Mouse (Mus musculus): ENCODE measurements around the gene Lmf1. TPM values are rescaled to one million over a fixed set of nuclear protein-coding genes. Genes with fewer than 3 reads are reported as not detected.
A peak's percentile ranks its signal among the peaks of the same experiment; 100 is the strongest.

Lmf1 gene
- total and polyA plus RNA-seq, 2 experiments from 2014 or later = 17.8 to 28.1 TPM

- 94% methylated on average over 4 of the region's 4 CpGs for WGBS
- Histone ChIP-seq H3K27me3 (ENCODE audit: insufficient read depth, low read length) (no peaks in the 10 kb centered on the region), H3K4me1 (ENCODE audit: insufficient read depth) (peaks cover 16% of the 10 kb centered on the region; the same call in 1 of the 2 replicates), H3K27ac (ENCODE audit: low read depth, low read length) (no peak overlapping the region), H3K36me3 (ENCODE audit: insufficient read depth) (no peaks in the 10 kb centered on the region; the same call in 1 of the 2 replicates), H3K4me3 (ENCODE audit: low read depth, low read length) (no peak overlapping the region), H3K9ac (no peak overlapping the region), H3K9me3 (ENCODE audit: low read length) (no peaks in the 10 kb centered on the region), H3K4me2 (ENCODE audit: low read depth) (no peak overlapping the region)
- no peak for TF ChIP-seq CTCF (IDR thresholded peaks at IDR 0.05; ENCODE audit: low read depth)
- ATAC-seq (no peak), DNase-seq (no peak)
Observed at GRCm38 (mm10) chr17:25638442-25638841, 59.6 kb downstream of the Lmf1 start.

GRCm38 (mm10) chr17:25640956-25641355, 62.1 kb downstream of the Lmf1 start:
- DNase-seq = peak; percentile 47

GRCm38 (mm10) chr17:25642032-25642431, 63.1 kb downstream of the Lmf1 start:
- Histone ChIP-seq H3K4me1 (ENCODE audit: insufficient read depth) (peaks cover 13% of the 10 kb centered on the region; the same call in 1 of the 2 replicates), H3K9ac (no peak overlapping the region), H3K27ac (ENCODE audit: low read depth, low read length) (no peak overlapping the region), H3K36me3 (ENCODE audit: insufficient read depth) (peaks cover 3% of the 10 kb centered on the region; the same call in 1 of the 2 replicates), H3K4me2 (ENCODE audit: low read depth) (no peak overlapping the region), H3K27me3 (ENCODE audit: insufficient read depth, low read length) (no peaks in the 10 kb centered on the region), H3K4me3 (ENCODE audit: low read depth, low read length) (no peak overlapping the region), H3K9me3 (ENCODE audit: low read length) (no peaks in the 10 kb centered on the region)
- TF ChIP-seq CTCF (IDR thresholded peaks at IDR 0.05; ENCODE audit: low read depth) = no peak
- 69% methylated on average over 8 of the region's 8 CpGs for WGBS
- peak; percentile 25; the same call in 1 of the 2 replicates for ATAC-seq
- DNase-seq = no peak

More at GRCm38 (mm10) chr17:25640956-25641355, 62.1 kb downstream of the Lmf1 start:
- Histone ChIP-seq H3K4me3 (ENCODE audit: low read depth, low read length) (no peak overlapping the region), H3K9ac (no peak overlapping the region), H3K4me2 (ENCODE audit: low read depth) (no peak overlapping the region), H3K27ac (ENCODE audit: low read depth, low read length) (peak overlapping the region; percentile 69; the same call in 1 of the 2 replicates), H3K4me1 (ENCODE audit: insufficient read depth) (peaks cover 13% of the 10 kb centered on the region; the same call in 1 of the 2 replicates), H3K27me3 (ENCODE audit: insufficient read depth, low read length) (no peaks in the 10 kb centered on the region), H3K36me3 (ENCODE audit: insufficient read depth) (peaks cover 3% of the 10 kb centered on the region; the same call in 1 of the 2 replicates), H3K9me3 (ENCODE audit: low read length) (no peaks in the 10 kb centered on the region)
- 25% methylated on average over 4 of the region's 4 CpGs for WGBS
- TF ChIP-seq CTCF (IDR thresholded peaks at IDR 0.05; ENCODE audit: low read depth) = no peak
- ATAC-seq = peak; percentile 81

- DNase-seq (no peak), ATAC-seq (peak; percentile 27; the same call in 1 of the 2 replicates)
- TF ChIP-seq CTCF (IDR thresholded peaks at IDR 0.05; ENCODE audit: low read depth) = no peak
- Histone ChIP-seq H3K4me3 (ENCODE audit: low read depth, low read length) (no peak overlapping the region), H3K27ac (ENCODE audit: low read depth, low read length) (no peak overlapping the region), H3K36me3 (ENCODE audit: insufficient read depth) (peaks cover 3% of the 10 kb centered on the region; the same call in 1 of the 2 replicates), H3K9ac (no peak overlapping the region), H3K27me3 (ENCODE audit: insufficient read depth, low read length) (no peaks in the 10 kb centered on the region), H3K4me1 (ENCODE audit: insufficient read depth) (peaks cover 13% of the 10 kb centered on the region; the same call in 1 of the 2 replicates), H3K9me3 (ENCODE audit: low read length) (no peaks in the 10 kb centered on the region), H3K4me2 (ENCODE audit: low read depth) (no peak overlapping the region)
- WGBS = 51% methylated on average over 13 of the region's 13 CpGs
Observed at GRCm38 (mm10) chr17:25643517-25644294, 64.8 kb downstream of the Lmf1 start.

GRCm38 (mm10) chr17:25644761-25645160, 65.9 kb downstream of the Lmf1 start:
- Histone ChIP-seq H3K9ac (no peak overlapping the region), H3K9me3 (ENCODE audit: low read length) (no peaks in the 10 kb centered on the region), H3K36me3 (ENCODE audit: insufficient read depth) (peaks cover 3% of the 10 kb centered on the region; the same call in 1 of the 2 replicates), H3K4me2 (ENCODE audit: low read depth) (no peak overlapping the region), H3K4me3 (ENCODE audit: low read depth, low read length) (no peak overlapping the region), H3K4me1 (ENCODE audit: insufficient read depth) (peaks cover 13% of the 10 kb centered on the region; the same call in 1 of the 2 replicates), H3K27me3 (ENCODE audit: insufficient read depth, low read length) (no peaks in the 10 kb centered on the region), H3K27ac (ENCODE audit: low read depth, low read length) (no peak overlapping the region)
- ATAC-seq (no peak), DNase-seq (no peak)
- TF ChIP-seq CTCF (IDR thresholded peaks at IDR 0.05; ENCODE audit: low read depth) = no peak
- WGBS = 90% methylated on average over 3 of the region's 3 CpGs

- DNase-seq (no peak), ATAC-seq (no peak)
- Histone ChIP-seq H3K4me2 (ENCODE audit: low read depth) (no peak overlapping the region), H3K4me3 (ENCODE audit: low read depth, low read length) (no peak overlapping the region), H3K9ac (no peak overlapping the region), H3K27me3 (ENCODE audit: insufficient read depth, low read length) (no peaks in the 10 kb centered on the region), H3K9me3 (ENCODE audit: low read length) (no peaks in the 10 kb centered on the region), H3K4me1 (ENCODE audit: insufficient read depth) (peaks cover 10% of the 10 kb centered on the region; the same call in 1 of the 2 replicates), H3K27ac (ENCODE audit: low read depth, low read length) (no peak overlapping the region), H3K36me3 (ENCODE audit: insufficient read depth) (peaks cover 3% of the 10 kb centered on the region; the same call in 1 of the 2 replicates)
- 83% methylated on average over 9 of the region's 9 CpGs for WGBS
- no peak for TF ChIP-seq CTCF (IDR thresholded peaks at IDR 0.05; ENCODE audit: low read depth)
Observed at GRCm38 (mm10) chr17:25645661-25646060, 66.8 kb downstream of the Lmf1 start.

- no peaks in the 10 kb centered on the region for H3K9me3 ChIP-seq (ENCODE audit: low read length)
- H3K4me3 ChIP-seq (ENCODE audit: low read depth, low read length) = no peak overlapping the region
- no peaks in the 10 kb centered on the region for H3K27me3 ChIP-seq (ENCODE audit: insufficient read depth, low read length)
- DNase-seq (no peak), ATAC-seq (no peak)
- H3K36me3 ChIP-seq (ENCODE audit: insufficient read depth) = peaks cover 3% of the 10 kb centered on the region; the same call in 1 of the 2 replicates
- no peak overlapping the region for H3K9ac ChIP-seq
- no peak for TF ChIP-seq CTCF (IDR thresholded peaks at IDR 0.05; ENCODE audit: low read depth)
- H3K27ac ChIP-seq (ENCODE audit: low read depth, low read length) = no peak overlapping the region
- 89% methylated on average over 10 of the region's 10 CpGs for WGBS
- H3K4me2 ChIP-seq (ENCODE audit: low read depth) = no peak overlapping the region
- H3K4me1 ChIP-seq (ENCODE audit: insufficient read depth) = no peaks in the 10 kb centered on the region
Observed at GRCm38 (mm10) chr17:25647901-25648300, 69.0 kb downstream of the Lmf1 start.
